Mouse (Mus musculus): ENCODE measurements around the gene Cfb. TPM values are rescaled to one million over a fixed set of nuclear protein-coding genes. Genes with fewer than 3 reads are reported as not detected.

Gene Cfb
- total and polyA plus RNA-seq, 3 experiments = 0.19 to 3.1 TPM; not detected in 1

- Histone ChIP-seq H3K9me3 (replicated peaks; ENCODE audit: insufficient read depth, low read length) (no peaks in the 10 kb centered on the region), H3K4me3 (ENCODE audit: control insufficient read depth in 1 of 2, insufficient read depth in 1 of 2, low read depth in 2 of 2, low read length in 2 of 2) (no peak overlapping the region), H3K27ac (ENCODE audit: control insufficient read depth, low read depth, low read length) (no peak overlapping the region), H3K4me1 (ENCODE audit: control insufficient read depth in 1 of 2, insufficient read depth in 2 of 2, low read length in 2 of 2) (peaks cover 0 to 3% of the 10 kb centered on the region in 2 experiments; a peak in 2 of 4 replicates), H3K27me3 (ENCODE audit: control insufficient read depth in 1 of 2, insufficient read depth in 2 of 2, low read length in 2 of 2) (no peaks in the 10 kb centered on the region), H3K36me3 (ENCODE audit: control insufficient read depth in 1 of 2, insufficient read depth in 2 of 2, low read length in 2 of 2) (peaks cover 0 to 5% of the 10 kb centered on the region in 2 experiments; a peak in 2 of 4 replicates), H3K79me2 (ENCODE audit: control insufficient read depth, insufficient read depth, low read length, poor library complexity) (peaks cover 7% of the 10 kb centered on the region), H3K9ac (ENCODE audit: control insufficient read depth, low read depth, low read length, poor library complexity, severe bottlenecking) (no peak overlapping the region)
- TF ChIP-seq USF2 (IDR thresholded peaks at IDR 0.05; ENCODE audit: borderline replicate concordance in 1 of 2, insufficient read depth in 1 of 2, low read depth in 1 of 2, low read length in 2 of 2) (no peak), RAD21 (IDR thresholded peaks at IDR 0.05; ENCODE audit: low read depth, low read length) (peak; percentile 61), ZC3H11A (IDR thresholded peaks at IDR 0.05; ENCODE audit: low read depth, low read length) (peak; percentile 37; the same call in 1 of the 2 replicates), HCFC1 (IDR thresholded peaks at IDR 0.05; ENCODE audit: low read depth, low read length) (no peak), SMC3 (IDR thresholded peaks at IDR 0.05; ENCODE audit: low read depth, low read length) (peak; percentile 85), CTCF (IDR thresholded peaks at IDR 0.05 in 2 of 3, conservative IDR thresholded peaks at IDR 0.05 in 1 of 3; ENCODE audit: control insufficient read depth in 1 of 3, insufficient read depth in 1 of 3, low read depth in 2 of 3, low read length in 3 of 3, poor library complexity in 1 of 3, severe bottlenecking in 1 of 3) (peak; percentile 75 to 81 (median 78)), ZMIZ1 (IDR thresholded peaks at IDR 0.05; ENCODE audit: low read depth, low read length) (no peak)
- DNase-seq (ENCODE audit: low read depth, low spot score) = peak; percentile 43
Measured at GRCm38 (mm10) chr17:34855825-34856224, 6.5 kb downstream of the Cfb start.

DNA sequence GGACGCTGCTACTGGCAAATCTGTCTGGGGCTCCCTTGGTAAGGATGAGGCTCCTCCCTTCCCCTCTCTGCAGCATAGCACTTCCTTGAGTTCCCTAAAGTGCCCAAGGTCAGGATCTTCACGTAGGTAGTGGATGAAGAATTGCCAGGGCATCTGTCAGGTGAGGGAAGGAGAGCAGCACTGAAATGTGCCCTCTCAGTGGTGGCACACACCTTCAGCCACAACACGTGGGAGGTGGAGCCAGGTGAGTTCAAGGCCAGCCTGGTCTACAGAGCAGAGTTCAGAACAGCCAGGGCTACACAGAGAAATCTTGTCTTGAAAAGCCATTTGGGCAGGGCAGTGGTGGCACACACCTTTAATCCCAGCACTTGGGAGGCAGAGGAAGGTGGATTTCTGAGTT is 7.6 kb downstream of the Cfb start:
- peaks cover 0 to 3% of the 10 kb centered on the region in 2 experiments; a peak in 2 of 4 replicates for H3K4me1 ChIP-seq (ENCODE audit: control insufficient read depth in 1 of 2, insufficient read depth in 2 of 2, low read length in 2 of 2)
- H3K36me3 ChIP-seq (ENCODE audit: control insufficient read depth in 1 of 2, insufficient read depth in 2 of 2, low read length in 2 of 2) = peaks cover 0 to 5% of the 10 kb centered on the region in 2 experiments; a peak in 2 of 4 replicates
- no peak overlapping the region for H3K27ac ChIP-seq (ENCODE audit: control insufficient read depth, low read depth, low read length)
- TF ChIP-seq GABPA (IDR thresholded peaks at IDR 0.05; ENCODE audit: low read depth, low read length) = no peak
- TF ChIP-seq ZKSCAN1 (IDR thresholded peaks at IDR 0.05; ENCODE audit: low read depth, low read length) = no peak
- TF ChIP-seq TBP (IDR thresholded peaks at IDR 0.05; ENCODE audit: low read depth, low read length) = no peak
- no peak for TF ChIP-seq POLR2A (IDR thresholded peaks at IDR 0.05; ENCODE audit: control insufficient read depth in 1 of 2, insufficient read depth in 1 of 2, low read depth in 1 of 2, low read length in 2 of 2, poor library complexity in 1 of 2)
- no peak overlapping the region for H3K4me3 ChIP-seq (ENCODE audit: control insufficient read depth in 1 of 2, insufficient read depth in 1 of 2, low read depth in 2 of 2, low read length in 2 of 2)
- DNase-seq (ENCODE audit: low read depth, low spot score) = no peak
- H3K79me2 ChIP-seq (ENCODE audit: control insufficient read depth, insufficient read depth, low read length, poor library complexity) = peaks cover 12% of the 10 kb centered on the region
- no peaks in the 10 kb centered on the region for H3K27me3 ChIP-seq (ENCODE audit: control insufficient read depth in 1 of 2, insufficient read depth in 2 of 2, low read length in 2 of 2)
- H3K9ac ChIP-seq (ENCODE audit: control insufficient read depth, low read depth, low read length, poor library complexity, severe bottlenecking) = no peak overlapping the region
- no peaks in the 10 kb centered on the region for H3K9me3 ChIP-seq (replicated peaks; ENCODE audit: insufficient read depth, low read length)

DNA sequence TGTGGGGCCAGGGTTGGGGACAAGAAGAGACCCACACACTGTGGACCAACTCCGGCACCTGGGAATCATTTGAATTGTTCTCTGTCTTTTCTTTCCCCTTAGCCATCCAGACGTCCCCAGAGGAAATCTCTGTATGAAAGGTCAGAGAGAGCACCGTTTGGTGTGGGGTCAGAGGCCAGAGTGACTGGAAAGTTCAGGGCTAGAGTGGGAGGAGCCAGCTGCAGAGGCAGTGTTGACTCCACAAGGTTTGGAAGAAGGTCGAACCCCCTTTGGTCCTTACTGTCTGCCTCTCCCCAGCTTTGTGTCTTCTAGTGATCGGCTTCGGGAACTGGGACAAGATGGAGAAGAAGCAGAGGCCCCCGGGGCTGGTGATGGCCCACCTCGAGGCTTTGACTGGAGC is 8.8 kb downstream of the Cfb start:
- peaks cover 0 to 5% of the 10 kb centered on the region in 2 experiments; a peak in 2 of 4 replicates for H3K36me3 ChIP-seq (ENCODE audit: control insufficient read depth in 1 of 2, insufficient read depth in 2 of 2, low read length in 2 of 2)
- no peak overlapping the region for H3K9ac ChIP-seq (ENCODE audit: control insufficient read depth, low read depth, low read length, poor library complexity, severe bottlenecking)
- no peak overlapping the region for H3K27ac ChIP-seq (ENCODE audit: control insufficient read depth, low read depth, low read length)

More for the DNA sequence above, 8.8 kb downstream of the Cfb start:
- H3K4me3 ChIP-seq (ENCODE audit: control insufficient read depth in 1 of 2, insufficient read depth in 1 of 2, low read depth in 2 of 2, low read length in 2 of 2) = no peak overlapping the region
- H3K79me2 ChIP-seq (ENCODE audit: control insufficient read depth, insufficient read depth, low read length, poor library complexity) = peaks cover 15% of the 10 kb centered on the region
- H3K4me1 ChIP-seq (ENCODE audit: control insufficient read depth in 1 of 2, insufficient read depth in 2 of 2, low read length in 2 of 2) = peaks cover 0 to 3% of the 10 kb centered on the region in 2 experiments; a peak in 2 of 4 replicates
- TF ChIP-seq JUND (IDR thresholded peaks at IDR 0.05; ENCODE audit: low read depth, low read length) = no peak
- TF ChIP-seq CHD1 (IDR thresholded peaks at IDR 0.05; ENCODE audit: low read depth, low read length) = no peak
- no peak for TF ChIP-seq MAX (IDR thresholded peaks at IDR 0.05; ENCODE audit: low read length)
- no peak for TF ChIP-seq MAZ (IDR thresholded peaks at IDR 0.05; ENCODE audit: low read depth, low read length)
- no peak for TF ChIP-seq SIN3A (IDR thresholded peaks at IDR 0.05; ENCODE audit: low read length)
- no peak for TF ChIP-seq BHLHE40 (IDR thresholded peaks at IDR 0.05; ENCODE audit: borderline replicate concordance, low read depth, low read length)
- TF ChIP-seq TAL1 (IDR thresholded peaks at IDR 0.05; ENCODE audit: low read length) = no peak
- TF ChIP-seq TCF12 (IDR thresholded peaks at IDR 0.05; ENCODE audit: low read depth, low read length) = no peak
- TF ChIP-seq RAD21 (IDR thresholded peaks at IDR 0.05; ENCODE audit: low read depth, low read length) = no peak
- TF ChIP-seq CTCF (IDR thresholded peaks at IDR 0.05 in 2 of 3, conservative IDR thresholded peaks at IDR 0.05 in 1 of 3; ENCODE audit: control insufficient read depth in 1 of 3, insufficient read depth in 1 of 3, low read depth in 2 of 3, low read length in 3 of 3, poor library complexity in 1 of 3, severe bottlenecking in 1 of 3) = no peak
- no peak for TF ChIP-seq MAFK (IDR thresholded peaks at IDR 0.05; ENCODE audit: borderline replicate concordance, low read depth, low read length)
- no peak for TF ChIP-seq MYB (IDR thresholded peaks at IDR 0.05; ENCODE audit: low read depth, low read length)
- TF ChIP-seq USF2 (IDR thresholded peaks at IDR 0.05; ENCODE audit: borderline replicate concordance in 1 of 2, insufficient read depth in 1 of 2, low read depth in 1 of 2, low read length in 2 of 2) = no peak
- no peak for TF ChIP-seq ELF1 (IDR thresholded peaks at IDR 0.05; ENCODE audit: low read depth, low read length)
- no peak for TF ChIP-seq MXI1 (IDR thresholded peaks at IDR 0.05; ENCODE audit: low read depth, low read length)
- TF ChIP-seq GABPA (IDR thresholded peaks at IDR 0.05; ENCODE audit: low read depth, low read length) = no peak
- TF ChIP-seq ETS1 (IDR thresholded peaks at IDR 0.05; ENCODE audit: low read depth, low read length) = no peak
- no peaks in the 10 kb centered on the region for H3K9me3 ChIP-seq (replicated peaks; ENCODE audit: insufficient read depth, low read length)
- DNase-seq (ENCODE audit: low read depth, low spot score) = no peak
- H3K27me3 ChIP-seq (ENCODE audit: control insufficient read depth in 1 of 2, insufficient read depth in 2 of 2, low read length in 2 of 2) = no peaks in the 10 kb centered on the region

Data from MEL (cell line).